Mouse (Mus musculus) bone marrow macrophage, adult 2 months (primary cell): ENCODE measurements at regions not wholly inside any gene's neighbourhood (a gene's known extent, or its start where the extent isn't known, plus 50 kb on each side); places are given as distances from the start of the nearest gene placed in this dataset.

ENCODE experiments used
- CTCF ChIP-seq: IDR thresholded peaks from 2 replicates; pipeline ENCODE4 v1.5.1; 2012; ENCODE audit warnings: low read depth, mild to moderate bottlenecking, low read length, moderate library complexity
- POLR2A ChIP-seq: IDR thresholded peaks from 2 replicates; pipeline ENCODE4 v1.6.1; 2012; ENCODE audit warnings: mild to moderate bottlenecking, low read depth, low read length, borderline replicate concordance

GRCm38 (mm10) chr3:14968345-14968744, 82.3 kb downstream of the Car2 start:
- TF ChIP-seq POLR2A (no peak), CTCF (no peak)
